9 mouse cellular contexts compared by ENCODE assay signal in genomic region chr3:129708157-129708556, GRCm38 (mm10). TPM values are rescaled to one million over a fixed set of nuclear protein-coding genes. Genes with fewer than 3 reads are reported as not detected.
DNase-seq lines count a peak whose midpoint lies in the region; ATAC-seq and TF ChIP-seq lines count a peak whose summit lies in the region.
"Had no signal": no experiment of that assay in that cellular context is flagged by ENCODE, and none has a peak within 500 bp of the region (broad histone marks: within the 10 kb centered on the region; RNA-seq: fewer than 3 reads in every experiment).

No protein-coding gene starts in this region.

- no peak overlapping the region for H3K4me3 ChIP-seq in forebrain, embryonic 10.5 days
- H3K4me3 ChIP-seq in forebrain, embryonic 12.5 days (replicated peaks): no peak overlapping the region
- no peak overlapping the region for H3K4me3 ChIP-seq in thymus, adult 2 months (ENCODE audit: control insufficient read depth, insufficient read depth, low read length)
- no peak overlapping the region for H3K4me3 ChIP-seq in kidney, postnatal 0 days (replicated peaks; ENCODE audit: low read depth, low read length)
- H3K4me3 ChIP-seq: stomach, embryonic 15.5 days had no signal

- no peaks in the 10 kb centered on the region for H3K27me3 ChIP-seq in forebrain, embryonic 10.5 days (ENCODE audit: poor library complexity, severe bottlenecking)
- H3K27me3 ChIP-seq in forebrain, embryonic 12.5 days: no peaks in the 10 kb centered on the region
- no peaks in the 10 kb centered on the region for H3K27me3 ChIP-seq in thymus, adult 2 months (ENCODE audit: control insufficient read depth, insufficient read depth, low read length)
- H3K27me3 ChIP-seq in kidney, postnatal 0 days (ENCODE audit: insufficient read depth, low read length): no peaks in the 10 kb centered on the region
- H3K27me3 ChIP-seq: stomach, embryonic 15.5 days had no signal

- TF ChIP-seq CTCF in thymus, adult 2 months (IDR thresholded peaks at IDR 0.05; ENCODE audit: borderline replicate concordance, control insufficient read depth, extremely low read depth, insufficient read depth, low read length, poor library complexity): peak; percentile 63; the same call in 1 of the 2 replicates
- peak; percentile 83 for TF ChIP-seq CTCF in kidney, postnatal 0 days (IDR thresholded peaks at IDR 0.05; ENCODE audit: low read depth)

- no peaks in the 10 kb centered on the region for H3K9me3 ChIP-seq in forebrain, embryonic 10.5 days
- no peaks in the 10 kb centered on the region for H3K9me3 ChIP-seq in forebrain, embryonic 12.5 days
- H3K9me3 ChIP-seq in kidney, postnatal 0 days (replicated peaks; ENCODE audit: low read length): no peaks in the 10 kb centered on the region
- H3K9me3 ChIP-seq: stomach, embryonic 15.5 days had no signal

- no peak for TF ChIP-seq POLR2A in thymus, adult 2 months (IDR thresholded peaks at IDR 0.05; ENCODE audit: control insufficient read depth, extremely low read depth, insufficient read depth, low read length, poor library complexity)

- peak; percentile 42 for DNase-seq in forebrain, embryonic 10.5 days (ENCODE audit: extremely low spot score, low spot score)
- peak; percentile 26 for DNase-seq in thymus, adult 2 months
- DNase-seq in thymus, adult 18-20 months: no peak
- DNase-seq in embryo, embryonic 9.5 days (ENCODE audit: extremely low spot score): peak; percentile 51
- peak; percentile 77 for DNase-seq in kidney, postnatal 0 days (ENCODE audit: low spot score)
- DNase-seq in lung, postnatal 25 days (ENCODE audit: low spot score): peak; percentile 28
- peak; percentile 64 for DNase-seq in testis, postnatal 10 days (ENCODE audit: low spot score)

- no peak overlapping the region for H3K4me2 ChIP-seq in forebrain, embryonic 12.5 days
- H3K4me2 ChIP-seq in kidney, postnatal 0 days (ENCODE audit: low read length): no peak overlapping the region
- H3K4me2 ChIP-seq: stomach, embryonic 15.5 days had no signal

- no peak for ATAC-seq in forebrain, embryonic 12.5 days (ENCODE audit: low FRiP score)
- no peak for ATAC-seq in kidney, postnatal 0 days (replicated peaks; ENCODE audit: low FRiP score, low read depth)

- no peak overlapping the region for H3K9ac ChIP-seq in forebrain, embryonic 12.5 days
- H3K9ac ChIP-seq in kidney, postnatal 0 days (ENCODE audit: low read depth, low read length): no peak overlapping the region
- H3K9ac ChIP-seq: stomach, embryonic 15.5 days had no signal

- no peaks in the 10 kb centered on the region for H3K36me3 ChIP-seq in forebrain, embryonic 10.5 days (replicated peaks)
- no peaks in the 10 kb centered on the region for H3K36me3 ChIP-seq in forebrain, embryonic 12.5 days (replicated peaks)
- no peaks in the 10 kb centered on the region for H3K36me3 ChIP-seq in thymus, adult 2 months (ENCODE audit: control insufficient read depth, insufficient read depth, low read length)
- no peaks in the 10 kb centered on the region for H3K36me3 ChIP-seq in kidney, postnatal 0 days (ENCODE audit: insufficient read depth, low read length)
- H3K36me3 ChIP-seq: stomach, embryonic 15.5 days had no signal

- WGBS in forebrain, embryonic 10.5 days: 23% methylated on average over 5 of the region's 5 CpGs
- 30% methylated on average over 5 of the region's 5 CpGs for WGBS in forebrain, embryonic 12.5 days
- WGBS in thymus, adult 2 months: 28% methylated on average over 5 of the region's 5 CpGs
- WGBS in kidney, postnatal 0 days: 21% methylated on average over 5 of the region's 5 CpGs

- no peak overlapping the region for H3K27ac ChIP-seq in forebrain, embryonic 10.5 days
- H3K27ac ChIP-seq in forebrain, embryonic 12.5 days: no peak overlapping the region
- H3K27ac ChIP-seq in thymus, adult 2 months (ENCODE audit: control insufficient read depth, insufficient read depth, low read length): no peak overlapping the region
- no peak overlapping the region for H3K27ac ChIP-seq in kidney, postnatal 0 days
- H3K27ac ChIP-seq: stomach, embryonic 15.5 days had no signal

- H3K4me1 ChIP-seq in forebrain, embryonic 10.5 days: 0 out of 2 replicates have a peak, but pooled peaks cover 2% of the 10 kb centered on the region
- no peaks in the 10 kb centered on the region for H3K4me1 ChIP-seq in forebrain, embryonic 12.5 days
- no peaks in the 10 kb centered on the region for H3K4me1 ChIP-seq in thymus, adult 2 months (replicated peaks; ENCODE audit: control insufficient read depth, insufficient read depth, low read length)
- H3K4me1 ChIP-seq in kidney, postnatal 0 days (replicated peaks; ENCODE audit: insufficient read depth, low read length): no peaks in the 10 kb centered on the region
- H3K4me1 ChIP-seq: stomach, embryonic 15.5 days had no signal

RNA-seq across cellular contexts. Expression of gene Egf, which starts 47.0 kb away (rescaled TPM):
- polyA plus RNA-seq in forebrain, embryonic 10.5 days (2016; fragmentation: Nextera tagmentation; extraction: Ambion mirVana): 1.2 and 1.8 TPM in 2 replicates
- polyA plus RNA-seq in forebrain, embryonic 12.5 days (2016; fragmentation: Nextera tagmentation; extraction: Ambion mirVana): 1.6 and 2.7 TPM in 2 replicates
- polyA plus RNA-seq in thymus, adult 2 months (2012; rRNA removed): 1.2 and 4.1 TPM in 2 replicates
- 2.6 and 2.8 TPM in 2 replicates for polyA plus RNA-seq in kidney, postnatal 0 days (2015; fragmentation: Nextera tagmentation; extraction: Ambion mirVana)

Comparison
In these comparisons a context has a peak if more than half of its experiments do, and no peak if none do; other contexts are left out.
1. DNase-seq: peak in forebrain, embryonic 10.5 days (single experiment), thymus, adult 2 months (single experiment), embryo, embryonic 9.5 days (single experiment), kidney, postnatal 0 days (single experiment), lung, postnatal 25 days (single experiment) and testis, postnatal 10 days (single experiment); none in thymus, adult 18-20 months (0 of 2).